Mouse (Mus musculus): ENCODE results near the gene Usp34.

- TF ChIP-seq POLR2A (IDR thresholded peaks at IDR 0.05; ENCODE audit: low read depth, low read length) (no peak), CTCF (IDR thresholded peaks at IDR 0.05; ENCODE audit: extremely low read depth, insufficient read depth, insufficient read length, insufficient replicate concordance) (no peak)
Observed at GRCm38 (mm10) chr11:23495231-23495630, 188.5 kb downstream of the Usp34 start.
